Comparison of ENCODE assay signal across 10 mouse cellular contexts in the genomic region with DNA sequence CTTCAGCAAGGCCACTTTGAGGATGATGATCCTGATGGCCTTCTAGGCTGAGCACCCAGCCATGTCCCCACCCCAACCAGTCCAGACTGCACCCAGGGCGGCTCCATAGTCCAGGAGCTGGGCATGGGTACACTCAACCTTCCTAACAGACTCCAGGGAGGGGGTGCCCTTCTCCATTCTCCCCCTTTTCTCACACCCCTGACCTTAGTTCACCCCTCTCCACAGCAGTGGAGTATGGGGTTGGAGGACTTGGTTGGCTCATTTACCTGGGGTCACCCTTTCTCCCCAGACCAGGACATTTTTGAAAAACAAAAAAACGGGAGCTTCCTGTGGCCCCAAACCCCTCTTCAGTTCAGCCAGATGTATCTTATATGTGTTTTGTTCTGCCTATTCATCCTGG. TPM values are rescaled to one million over a fixed set of nuclear protein-coding genes. Genes with fewer than 3 reads are reported as not detected.
DNase-seq lines count a peak whose midpoint lies in the region; ATAC-seq and TF ChIP-seq lines count a peak whose summit lies in the region.
"Had no signal": no experiment of that assay in that cellular context is flagged by ENCODE, and none has a peak within 500 bp of the region (broad histone marks: within the 10 kb centered on the region; RNA-seq: fewer than 3 reads in every experiment).

No protein-coding gene starts in this region.

- H3K79me2 ChIP-seq in myocyte (ENCODE audit: control insufficient read depth, insufficient read depth) = no peaks in the 10 kb centered on the region

- H3K27me3 ChIP-seq in forebrain, embryonic 15.5 days = peaks cover 14% of the 10 kb centered on the region
- peaks cover 10% of the 10 kb centered on the region for H3K27me3 ChIP-seq in forebrain, embryonic 14.5 days (replicated peaks; ENCODE audit: control insufficient read depth, insufficient read depth, low read length)
- no peaks in the 10 kb centered on the region for H3K27me3 ChIP-seq in megakaryocyte, embryonic 14.5 days (replicated peaks)
- H3K27me3 ChIP-seq in hindbrain, embryonic 13.5 days = peaks cover 31% of the 10 kb centered on the region
- no peaks in the 10 kb centered on the region for H3K27me3 ChIP-seq in myocyte (ENCODE audit: control insufficient read depth, insufficient read depth, insufficient read length)

- 0 out of 2 replicates have a peak overlapping the region, but pooled peaks have one; percentile 76 for H3K4me3 ChIP-seq in forebrain, embryonic 15.5 days
- no peak overlapping the region for H3K4me3 ChIP-seq in forebrain, embryonic 14.5 days (ENCODE audit: low read depth, low read length)
- peak overlapping the region; percentile 91 for H3K4me3 ChIP-seq in megakaryocyte, embryonic 14.5 days (replicated peaks)
- no peak overlapping the region for H3K4me3 ChIP-seq in hindbrain, embryonic 13.5 days
- no peak overlapping the region for H3K4me3 ChIP-seq in myocyte

- H3K36me3 ChIP-seq in forebrain, embryonic 15.5 days = peaks cover 21% of the 10 kb centered on the region
- H3K36me3 ChIP-seq in forebrain, embryonic 14.5 days (ENCODE audit: control insufficient read depth, insufficient read depth, low read length) = peaks cover 25% of the 10 kb centered on the region
- peaks cover 55% of the 10 kb centered on the region for H3K36me3 ChIP-seq in megakaryocyte, embryonic 14.5 days (replicated peaks; ENCODE audit: low read length)
- H3K36me3 ChIP-seq in hindbrain, embryonic 13.5 days = peaks cover 14% of the 10 kb centered on the region
- H3K36me3 ChIP-seq in myocyte (ENCODE audit: control insufficient read depth, insufficient read depth) = no peaks in the 10 kb centered on the region

- DNase-seq in forebrain, embryonic 14.5 days (ENCODE audit: low spot score) = no peak
- DNase-seq in Muller cell, postnatal 12 days (ENCODE audit: inconsistent ontology term) = no peak
- no peak for DNase-seq in retina, embryonic 14.5 days (ENCODE audit: low spot score)
- DNase-seq: right cerebral cortex, adult 18-20 months had no signal

- no peak overlapping the region for H3ac ChIP-seq in myocyte (ENCODE audit: control insufficient read depth, insufficient read length)

- no peak overlapping the region for H3K27ac ChIP-seq in forebrain, embryonic 15.5 days (replicated peaks)
- H3K27ac ChIP-seq in forebrain, embryonic 14.5 days (ENCODE audit: low read depth, low read length) = no peak overlapping the region
- H3K27ac ChIP-seq in hindbrain, embryonic 13.5 days = no peak overlapping the region

- 93% methylated on average over 2 of the region's 2 CpGs for WGBS in forebrain, embryonic 15.5 days
- 88% methylated on average over 2 of the region's 2 CpGs for WGBS in forebrain, embryonic 14.5 days
- WGBS in hindbrain, embryonic 13.5 days = 94% methylated on average over 2 of the region's 2 CpGs

- no peaks in the 10 kb centered on the region for H3K9me3 ChIP-seq in forebrain, embryonic 15.5 days
- H3K9me3 ChIP-seq in forebrain, embryonic 14.5 days (replicated peaks; ENCODE audit: control insufficient read depth, low read length) = no peaks in the 10 kb centered on the region
- H3K9me3 ChIP-seq in megakaryocyte, embryonic 14.5 days = no peaks in the 10 kb centered on the region
- no peaks in the 10 kb centered on the region for H3K9me3 ChIP-seq in hindbrain, embryonic 13.5 days

- TF ChIP-seq POLR2A in myocyte (IDR thresholded peaks at IDR 0.05; ENCODE audit: insufficient read length, low read depth) = no peak

- peaks cover 40% of the 10 kb centered on the region for H3K4me1 ChIP-seq in forebrain, embryonic 15.5 days
- peaks cover 21% of the 10 kb centered on the region for H3K4me1 ChIP-seq in forebrain, embryonic 14.5 days (ENCODE audit: control insufficient read depth, insufficient read depth, low read length)
- peaks cover 55% of the 10 kb centered on the region for H3K4me1 ChIP-seq in megakaryocyte, embryonic 14.5 days
- H3K4me1 ChIP-seq in hindbrain, embryonic 13.5 days (replicated peaks) = peaks cover 47% of the 10 kb centered on the region

- peak overlapping the region; percentile 76; the same call in 1 of the 2 replicates for H3K4me2 ChIP-seq in forebrain, embryonic 15.5 days (replicated peaks)
- no peak overlapping the region for H3K4me2 ChIP-seq in forebrain, embryonic 14.5 days (ENCODE audit: low read length)
- peak overlapping the region; percentile 79; the same call in 1 of the 2 replicates for H3K4me2 ChIP-seq in hindbrain, embryonic 13.5 days
- H3K4me2 ChIP-seq in myocyte (ENCODE audit: low read depth) = no peak overlapping the region

- no peak overlapping the region for H3K9ac ChIP-seq in forebrain, embryonic 15.5 days (replicated peaks)
- no peak overlapping the region; the same call in 1 of the 2 replicates for H3K9ac ChIP-seq in forebrain, embryonic 14.5 days (ENCODE audit: low read length)
- 0 out of 2 replicates have a peak overlapping the region, but pooled peaks have one; percentile 83 for H3K9ac ChIP-seq in hindbrain, embryonic 13.5 days

- no peak for ATAC-seq in forebrain, embryonic 15.5 days (replicated peaks)
- ATAC-seq in forebrain, embryonic 14.5 days = no peak
- ATAC-seq in megakaryocyte, adult 5-6 weeks (ENCODE audit: poor library complexity, severe bottlenecking) = no peak
- no peak for ATAC-seq in hindbrain, embryonic 13.5 days (ENCODE audit: low FRiP score)

TF ChIP-seq in myocyte, 11 proteins besides CTCF, POLR2A, EP300 and RAD21:
- no peak for TF ChIP-seq TCF3 (IDR thresholded peaks at IDR 0.05; ENCODE audit: insufficient read length, low read depth)
- no peak for TF ChIP-seq SRF (IDR thresholded peaks at IDR 0.05; ENCODE audit: control insufficient read depth, insufficient read length, low read depth)
- peak; percentile 2 for TF ChIP-seq POLR2AphosphoS2 (IDR thresholded peaks at IDR 0.05; ENCODE audit: insufficient read length, low read depth)
- no peak for TF ChIP-seq REST (IDR thresholded peaks at IDR 0.05; ENCODE audit: insufficient read depth, insufficient read length)
- no peak for TF ChIP-seq MYOG (IDR thresholded peaks at IDR 0.05; ENCODE audit: control insufficient read depth in 1 of 3, insufficient read depth in 1 of 3, insufficient read length in 2 of 3, low read depth in 2 of 3)
- TF ChIP-seq E2F4 (IDR thresholded peaks at IDR 0.05; ENCODE audit: insufficient read depth) = no peak
- TF ChIP-seq USF1 (IDR thresholded peaks at IDR 0.05; ENCODE audit: low read depth) = no peak
- no peak for TF ChIP-seq CEBPB (IDR thresholded peaks at IDR 0.05; ENCODE audit: insufficient read depth, poor library complexity, severe bottlenecking)
TF ChIP-seq in myocyte: peak in this region for 1.

RNA-seq across cellular contexts. Expression of gene 1700067K01Rik, which starts 1.5 kb away (rescaled TPM):
- 1.4 TPM in 2 replicates for polyA plus RNA-seq in forebrain, embryonic 15.5 days (2015; fragmentation: Nextera tagmentation; extraction: Ambion mirVana)
- 0.77 and 1.3 TPM in 2 replicates for polyA plus RNA-seq in forebrain, embryonic 14.5 days (2014; fragmentation: Nextera tagmentation; extraction: Ambion mirVana)
- 0.75 and 2.7 TPM in 2 replicates for polyA plus RNA-seq in megakaryocyte, embryonic 14.5 days (2012; ENCODE audit: insufficient read depth, low replicate concordance)
- total RNA-seq in megakaryocyte, adult 5-6 weeks (2015) = 0.16 TPM in 1 of 2 replicates, not detected in the other
- total RNA-seq in megakaryocyte, adult 5-6 weeks (2017) = 0.41 TPM in 1 of 2 replicates, not detected in the other
- 0.65 and 0.71 TPM in 2 replicates for polyA plus RNA-seq in hindbrain, embryonic 13.5 days (2015; fragmentation: Nextera tagmentation; extraction: Ambion mirVana)
- 0.29 TPM for polyA plus RNA-seq in myocyte (2012; fragmentation: generic; extraction: Trizol)
- total RNA-seq: monocyte, adult 5-6 weeks had no signal

RNA-seq across cellular contexts. Expression of gene Samd1, which starts 2.4 kb away (rescaled TPM):
- 8.5 and 9.5 TPM in 2 replicates for polyA plus RNA-seq in forebrain, embryonic 15.5 days (2015; fragmentation: Nextera tagmentation; extraction: Ambion mirVana)
- 12.9 and 14.4 TPM in 2 replicates for polyA plus RNA-seq in forebrain, embryonic 14.5 days (2014; fragmentation: Nextera tagmentation; extraction: Ambion mirVana)
- polyA plus RNA-seq in megakaryocyte, embryonic 14.5 days (2012; ENCODE audit: insufficient read depth, low replicate concordance) = 72.0 and 104 TPM in 2 replicates
- total RNA-seq in megakaryocyte, adult 5-6 weeks (2015) = 63.0 and 69.1 TPM in 2 replicates
- total RNA-seq in megakaryocyte, adult 5-6 weeks (2017) = 46.6 and 48.4 TPM in 2 replicates
- polyA plus RNA-seq in hindbrain, embryonic 13.5 days (2015; fragmentation: Nextera tagmentation; extraction: Ambion mirVana) = 8.2 and 9.3 TPM in 2 replicates
- polyA plus RNA-seq in myocyte (2012; fragmentation: generic; extraction: Trizol) = 30.6 TPM

RNA-seq across cellular contexts. Expression of gene 2210011C24Rik, which starts 12.1 kb away (rescaled TPM):
- polyA plus RNA-seq in forebrain, embryonic 15.5 days (2015; fragmentation: Nextera tagmentation; extraction: Ambion mirVana) = not detected in 2 replicates
- not detected in 2 replicates for polyA plus RNA-seq in forebrain, embryonic 14.5 days (2014; fragmentation: Nextera tagmentation; extraction: Ambion mirVana)
- polyA plus RNA-seq in megakaryocyte, embryonic 14.5 days (2012; ENCODE audit: insufficient read depth, low replicate concordance) = not detected in 2 replicates
- not detected in 2 replicates for total RNA-seq in megakaryocyte, adult 5-6 weeks (2015)
- total RNA-seq in megakaryocyte, adult 5-6 weeks (2017) = not detected in 2 replicates
- 0.68 TPM in 1 of 2 replicates, not detected in the other for polyA plus RNA-seq in hindbrain, embryonic 13.5 days (2015; fragmentation: Nextera tagmentation; extraction: Ambion mirVana)
- polyA plus RNA-seq in myocyte (2012; fragmentation: generic; extraction: Trizol) = 6.1 TPM
- total RNA-seq: monocyte, adult 5-6 weeks had no signal

RNA-seq across cellular contexts. Expression of gene Palm3, which starts 21.4 kb away (rescaled TPM):
- polyA plus RNA-seq in forebrain, embryonic 15.5 days (2015; fragmentation: Nextera tagmentation; extraction: Ambion mirVana) = 0.94 and 2.6 TPM in 2 replicates
- polyA plus RNA-seq in forebrain, embryonic 14.5 days (2014; fragmentation: Nextera tagmentation; extraction: Ambion mirVana) = 0.33 and 0.53 TPM in 2 replicates
- not detected in 2 replicates for polyA plus RNA-seq in megakaryocyte, embryonic 14.5 days (2012; ENCODE audit: insufficient read depth, low replicate concordance)
- total RNA-seq in megakaryocyte, adult 5-6 weeks (2015) = not detected in 2 replicates
- total RNA-seq in megakaryocyte, adult 5-6 weeks (2017) = not detected in 2 replicates
- polyA plus RNA-seq in hindbrain, embryonic 13.5 days (2015; fragmentation: Nextera tagmentation; extraction: Ambion mirVana) = 5.9 and 6.8 TPM in 2 replicates
- polyA plus RNA-seq in myocyte (2012; fragmentation: generic; extraction: Trizol) = 4.9 TPM

RNA-seq across cellular contexts. Expression of gene Prkaca, which starts 27.0 kb away (rescaled TPM):
- polyA plus RNA-seq in forebrain, embryonic 15.5 days (2015; fragmentation: Nextera tagmentation; extraction: Ambion mirVana) = 169 and 178 TPM in 2 replicates
- polyA plus RNA-seq in forebrain, embryonic 14.5 days (2014; fragmentation: Nextera tagmentation; extraction: Ambion mirVana) = 117 and 132 TPM in 2 replicates
- polyA plus RNA-seq in megakaryocyte, embryonic 14.5 days (2012; ENCODE audit: insufficient read depth, low replicate concordance) = 25.3 and 30.8 TPM in 2 replicates
- 19.6 and 21.6 TPM in 2 replicates for total RNA-seq in megakaryocyte, adult 5-6 weeks (2015)
- total RNA-seq in megakaryocyte, adult 5-6 weeks (2017) = 17.7 and 17.9 TPM in 2 replicates
- 188 and 191 TPM in 2 replicates for polyA plus RNA-seq in hindbrain, embryonic 13.5 days (2015; fragmentation: Nextera tagmentation; extraction: Ambion mirVana)
- polyA plus RNA-seq in myocyte (2012; fragmentation: generic; extraction: Trizol) = 181 TPM

Comparison
In these comparisons a context has a peak if more than half of its experiments do, and no peak if none do; other contexts are left out.
1. H3K4me2 ChIP-seq: peak in forebrain, embryonic 15.5 days (single experiment) and hindbrain, embryonic 13.5 days (single experiment); none in forebrain, embryonic 14.5 days (single experiment) and myocyte (single experiment).
2. H3K4me3 ChIP-seq: peak in forebrain, embryonic 15.5 days (single experiment) and megakaryocyte, embryonic 14.5 days (single experiment); none in forebrain, embryonic 14.5 days (single experiment), hindbrain, embryonic 13.5 days (single experiment) and myocyte (single experiment).